Mouse (Mus musculus) limb, embryonic 14.5 days (tissue): ENCODE data around the gene Olfr819. TPM values are rescaled to one million over a fixed set of nuclear protein-coding genes. Genes with fewer than 3 reads are reported as not detected.
"Not testable (repeated sequence)": the region's sequence is repeated elsewhere in the genome, so short reads cannot be mapped to it uniquely, and the experiment has no call there.

Experiments used
- ATAC-seq: fragments of 200-750 bp; cut with Nextera tagmentation; 2 replicates; pipeline ENCODE4 v1.8.0; 2017; ENCODE audit warnings: low read depth, moderate number of reproducible peaks, moderate TSS enrichment; ENCODE audit not compliant: low FRiP score
- DNase-seq: peaks from one replicate; pipeline ENCODE4 v3.0.0-alpha.2; 2015; ENCODE audit warnings: low spot score
- H3K27ac ChIP-seq: fragments of 300-500 bp; sonication (generic); replicated peaks from 2 replicates; pipeline ENCODE4 v1.5.1; 2014; ENCODE audit warnings: low read depth, mild to moderate bottlenecking, low read length, moderate library complexity, mixed read lengths
- H3K27me3 ChIP-seq: fragments of 300-500 bp; sonication (generic); 2 replicates; pipeline ENCODE4 v1.6.1; 2014; ENCODE audit warnings: low read length, mixed read lengths; ENCODE audit not compliant: control insufficient read depth, insufficient read depth
- H3K36me3 ChIP-seq: fragments of 300-500 bp; sonication (generic); 2 replicates; pipeline ENCODE4 v1.6.1; 2014; ENCODE audit warnings: mild to moderate bottlenecking, low read length, moderate library complexity, mixed read lengths; ENCODE audit not compliant: control insufficient read depth, insufficient read depth
- H3K4me1 ChIP-seq: fragments of 300-500 bp; sonication (generic); 2 replicates; pipeline ENCODE4 v1.6.1; 2014; ENCODE audit warnings: antibody characterized with exemption, low read length, mixed read lengths; ENCODE audit not compliant: control insufficient read depth, insufficient read depth
- H3K4me2 ChIP-seq: fragments of 300-500 bp; sonication (generic); replicated peaks from 2 replicates; pipeline ENCODE4 v1.6.1; 2014; ENCODE audit warnings: low read depth, mild to moderate bottlenecking, low read length, moderate library complexity; ENCODE audit not compliant: severe bottlenecking
- H3K4me3 ChIP-seq: fragments of 300-500 bp; sonication (generic); replicated peaks from 2 replicates; pipeline ENCODE4 v1.5.1; 2014; ENCODE audit warnings: low read length
- H3K9ac ChIP-seq: fragments of 300-500 bp; sonication (generic); 2 replicates; pipeline ENCODE4 v1.6.1; 2014; ENCODE audit warnings: mild to moderate bottlenecking, low read depth, low read length, moderate library complexity; ENCODE audit not compliant: severe bottlenecking
- H3K9me3 ChIP-seq: fragments of 300-500 bp; sonication (generic); 2 replicates; pipeline ENCODE4 v1.6.1; 2016; ENCODE audit warnings: low read length; ENCODE audit not compliant: control insufficient read depth
- POLR2A ChIP-seq: fragments of 200-500 bp; IDR thresholded peaks from 2 replicates; pipeline ENCODE4 v1.8.0; 2012; ENCODE audit warnings: inconsistent platforms, mild to moderate bottlenecking, moderate library complexity, borderline replicate concordance; ENCODE audit not compliant: insufficient read depth, insufficient read length; ENCODE audit errors: extremely low read depth
- WGBS: fragments of 180-500 bp; shearing (Covaris S2); extraction: QIAGEN DNeasy Blood & Tissue Kit; methylation state at CpG from one replicate; pipeline ENCODE4 v1.1.7; 2014; 5-methylcytosine and 5-hydroxymethylcytosine counted together
- polyA plus RNA-seq, 2 experiments: library from polyadenylated mRNA; depleted of rRNA in 1 of 2; stranded (reverse) in 1 of 2; unstranded in 1 of 2; fragments of >200 nt; fragmentation: Nextera tagmentation in 1 of 2; extraction: Ambion mirVana in 1 of 2; gene quantifications; 2 replicates each; pipeline versions ENCODE4 v1.2.1 to v1.2.3; 2012 to 2014

Gene Olfr819
- polyA plus RNA-seq, 2 experiments: not detected

- not testable (repeated sequence) for ATAC-seq, H3K27ac ChIP-seq, H3K9ac ChIP-seq, H3K9me3 ChIP-seq, DNase-seq, H3K4me2 ChIP-seq, H3K36me3 ChIP-seq, H3K4me1 ChIP-seq, H3K27me3 ChIP-seq, H3K4me3 ChIP-seq
- WGBS: 91% methylated on average over 2 of the region's 3 CpGs
Observed at GRCm38 (mm10) chr10:129966232-129966631, 834 bp downstream of the Olfr819 start.

DNA sequence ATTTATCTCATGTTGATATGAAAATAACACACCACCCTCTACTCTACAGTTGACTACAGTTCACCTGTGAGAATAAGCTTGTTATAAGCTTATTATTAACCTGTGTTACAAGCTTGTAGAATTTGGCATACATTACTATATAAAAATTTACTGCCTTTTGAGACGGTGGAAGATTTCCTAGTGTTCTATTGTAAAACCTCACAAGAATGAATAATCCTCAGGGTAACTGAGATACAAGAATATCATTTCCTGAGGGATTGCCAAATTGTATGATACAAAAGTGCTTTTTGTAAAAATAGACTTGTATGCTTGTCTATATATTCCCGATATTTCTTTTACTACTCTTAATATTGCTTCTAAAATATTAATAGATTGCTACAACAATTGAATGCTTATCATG, 18.1 kb downstream of the Olfr819 start, which contains the start of gene Olfr818:
TSS of gene Olfr818 (minus strand) at position 101 of the 400 bp plus-strand sequence.
- H3K9ac ChIP-seq: no peak within 1 kb of the TSS
- no peak for TF ChIP-seq POLR2A
- 78% methylated on average over 2 of the region's 2 CpGs for WGBS
- ATAC-seq (no peak), DNase-seq (no peak)
- H3K9me3 ChIP-seq: no peaks in the 10 kb centered on the region
- no peak within 1 kb of the TSS for H3K4me2 ChIP-seq
- H3K4me3 ChIP-seq: no peak within 1 kb of the TSS
- no peaks in the 10 kb centered on the region for H3K36me3 ChIP-seq
- no peaks in the 10 kb centered on the region for H3K27me3 ChIP-seq
- H3K4me1 ChIP-seq: no peaks in the 10 kb centered on the region
- H3K27ac ChIP-seq: no peak within 1 kb of the TSS

DNA sequence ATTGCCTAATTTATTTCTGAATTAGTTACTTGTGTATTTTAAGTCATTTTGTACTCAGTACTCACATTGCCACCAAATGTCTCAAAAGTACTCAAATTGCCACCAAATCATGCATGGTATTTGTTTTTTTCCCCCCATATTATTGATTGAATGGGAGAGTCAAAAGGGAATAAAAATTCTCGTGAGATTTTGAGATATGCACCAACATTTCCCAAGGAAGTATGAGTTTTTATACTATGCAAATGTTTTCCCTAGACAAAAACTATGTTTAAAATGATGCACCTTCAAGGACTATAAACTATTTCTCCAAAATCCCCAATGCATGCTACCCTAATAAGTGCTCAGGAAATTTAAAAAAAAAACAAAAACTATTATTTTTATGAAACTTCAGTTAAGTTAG, 51.6 kb downstream of the Olfr819 start, which contains the start of gene Olfr816:
TSS of gene Olfr816 (minus strand) at position 101 of the 400 bp plus-strand sequence.
- TF ChIP-seq POLR2A: no peak
- no peak within 1 kb of the TSS for H3K27ac ChIP-seq
- no peak for ATAC-seq

More for the DNA sequence above, 51.6 kb downstream of the Olfr819 start, which contains the start of gene Olfr816:
- H3K4me3 ChIP-seq: no peak within 1 kb of the TSS
- DNase-seq: no peak
- H3K4me1 ChIP-seq: no peaks in the 10 kb centered on the region
- no peaks in the 10 kb centered on the region for H3K36me3 ChIP-seq
- no peak within 1 kb of the TSS for H3K4me2 ChIP-seq
- 65% methylated on average over 1 of the region's 1 CpGs for WGBS
- no peaks in the 10 kb centered on the region for H3K9me3 ChIP-seq
- H3K27me3 ChIP-seq: no peaks in the 10 kb centered on the region
- H3K9ac ChIP-seq: no peak within 1 kb of the TSS

Other genes with a start within 250 kb of the Olfr819 start
- not detected in 2 replicates for gene Olfr805, start 237.9 kb downstream of the Olfr819 start, polyA plus RNA-seq (2012; rRNA removed)
- gene Olfr805, start 237.9 kb downstream of the Olfr819 start, polyA plus RNA-seq (2014; fragmentation: Nextera tagmentation; extraction: Ambion mirVana): not detected in 2 replicates
- not detected in 2 replicates for gene Olfr806, start 225.3 kb downstream of the Olfr819 start, polyA plus RNA-seq (2012; rRNA removed)
- not detected in 2 replicates for gene Olfr806, start 225.3 kb downstream of the Olfr819 start, polyA plus RNA-seq (2014; fragmentation: Nextera tagmentation; extraction: Ambion mirVana)
- gene Olfr807, start 209.5 kb downstream of the Olfr819 start, polyA plus RNA-seq (2012; rRNA removed): not detected in 2 replicates
- not detected in 2 replicates for gene Olfr807, start 209.5 kb downstream of the Olfr819 start, polyA plus RNA-seq (2014; fragmentation: Nextera tagmentation; extraction: Ambion mirVana)
- not detected in 2 replicates for gene Olfr808, start 201.8 kb downstream of the Olfr819 start, polyA plus RNA-seq (2012; rRNA removed)
- not detected in 2 replicates for gene Olfr808, start 201.8 kb downstream of the Olfr819 start, polyA plus RNA-seq (2014; fragmentation: Nextera tagmentation; extraction: Ambion mirVana)
- not detected in 2 replicates for gene Olfr809, start 192.6 kb downstream of the Olfr819 start, polyA plus RNA-seq (2012; rRNA removed)
- not detected in 2 replicates for gene Olfr809, start 192.6 kb downstream of the Olfr819 start, polyA plus RNA-seq (2014; fragmentation: Nextera tagmentation; extraction: Ambion mirVana)
- not detected in 2 replicates for gene Olfr810, start 172.3 kb downstream of the Olfr819 start, polyA plus RNA-seq (2012; rRNA removed)
- not detected in 2 replicates for gene Olfr810, start 172.3 kb downstream of the Olfr819 start, polyA plus RNA-seq (2014; fragmentation: Nextera tagmentation; extraction: Ambion mirVana)
- gene Olfr811, start 162.9 kb downstream of the Olfr819 start, polyA plus RNA-seq (2012; rRNA removed): not detected in 2 replicates
- not detected in 2 replicates for gene Olfr811, start 162.9 kb downstream of the Olfr819 start, polyA plus RNA-seq (2014; fragmentation: Nextera tagmentation; extraction: Ambion mirVana)
- gene Olfr812, start 121.2 kb downstream of the Olfr819 start, polyA plus RNA-seq (2012; rRNA removed): not detected in 2 replicates
- not detected in 2 replicates for gene Olfr812, start 121.2 kb downstream of the Olfr819 start, polyA plus RNA-seq (2014; fragmentation: Nextera tagmentation; extraction: Ambion mirVana)
- gene Olfr813, start 111.9 kb downstream of the Olfr819 start, polyA plus RNA-seq (2012; rRNA removed): not detected in 2 replicates
- not detected in 2 replicates for gene Olfr813, start 111.9 kb downstream of the Olfr819 start, polyA plus RNA-seq (2014; fragmentation: Nextera tagmentation; extraction: Ambion mirVana)
- gene Olfr814, start 87.4 kb downstream of the Olfr819 start, polyA plus RNA-seq (2012; rRNA removed): not detected in 2 replicates
- gene Olfr814, start 87.4 kb downstream of the Olfr819 start, polyA plus RNA-seq (2014; fragmentation: Nextera tagmentation; extraction: Ambion mirVana): not detected in 2 replicates
- gene Olfr815, start 61.4 kb downstream of the Olfr819 start, polyA plus RNA-seq (2012; rRNA removed): not detected in 2 replicates
- gene Olfr815, start 61.4 kb downstream of the Olfr819 start, polyA plus RNA-seq (2014; fragmentation: Nextera tagmentation; extraction: Ambion mirVana): not detected in 2 replicates
- gene Olfr816, start 51.7 kb downstream of the Olfr819 start, polyA plus RNA-seq (2012; rRNA removed): not detected in 2 replicates
- not detected in 2 replicates for gene Olfr816, start 51.7 kb downstream of the Olfr819 start, polyA plus RNA-seq (2014; fragmentation: Nextera tagmentation; extraction: Ambion mirVana)
- not detected in 2 replicates for gene Olfr818, start 18.2 kb downstream of the Olfr819 start, polyA plus RNA-seq (2012; rRNA removed)
- not detected in 2 replicates for gene Olfr818, start 18.2 kb downstream of the Olfr819 start, polyA plus RNA-seq (2014; fragmentation: Nextera tagmentation; extraction: Ambion mirVana)
- not detected in 2 replicates for gene Olfr247, start 8.9 kb upstream of the Olfr819 start, polyA plus RNA-seq (2012; rRNA removed)
- not detected in 2 replicates for gene Olfr247, start 8.9 kb upstream of the Olfr819 start, polyA plus RNA-seq (2014; fragmentation: Nextera tagmentation; extraction: Ambion mirVana)
- gene Gm10310, start 17.8 kb upstream of the Olfr819 start, polyA plus RNA-seq (2012; rRNA removed): not detected in 2 replicates
- not detected in 2 replicates for gene Gm10310, start 17.8 kb upstream of the Olfr819 start, polyA plus RNA-seq (2014; fragmentation: Nextera tagmentation; extraction: Ambion mirVana)
- not detected in 2 replicates for gene Olfr820, start 45.4 kb upstream of the Olfr819 start, polyA plus RNA-seq (2012; rRNA removed)
- not detected in 2 replicates for gene Olfr820, start 45.4 kb upstream of the Olfr819 start, polyA plus RNA-seq (2014; fragmentation: Nextera tagmentation; extraction: Ambion mirVana)
- not detected in 2 replicates for gene Olfr821, start 63.1 kb upstream of the Olfr819 start, polyA plus RNA-seq (2012; rRNA removed)
- gene Olfr821, start 63.1 kb upstream of the Olfr819 start, polyA plus RNA-seq (2014; fragmentation: Nextera tagmentation; extraction: Ambion mirVana): not detected in 2 replicates
- not detected in 2 replicates for gene Olfr822, start 103.9 kb upstream of the Olfr819 start, polyA plus RNA-seq (2012; rRNA removed)
- gene Olfr822, start 103.9 kb upstream of the Olfr819 start, polyA plus RNA-seq (2014; fragmentation: Nextera tagmentation; extraction: Ambion mirVana): not detected in 2 replicates
- gene Olfr823, start 148.1 kb upstream of the Olfr819 start, polyA plus RNA-seq (2012; rRNA removed): not detected in 2 replicates
- not detected in 2 replicates for gene Olfr823, start 148.1 kb upstream of the Olfr819 start, polyA plus RNA-seq (2014; fragmentation: Nextera tagmentation; extraction: Ambion mirVana)
- gene Olfr824, start 162.7 kb upstream of the Olfr819 start, polyA plus RNA-seq (2012; rRNA removed): not detected in 2 replicates
- gene Olfr824, start 162.7 kb upstream of the Olfr819 start, polyA plus RNA-seq (2014; fragmentation: Nextera tagmentation; extraction: Ambion mirVana): not detected in 2 replicates
- not detected in 2 replicates for gene Olfr825, start 199.5 kb upstream of the Olfr819 start, polyA plus RNA-seq (2012; rRNA removed)
- not detected in 2 replicates for gene Olfr825, start 199.5 kb upstream of the Olfr819 start, polyA plus RNA-seq (2014; fragmentation: Nextera tagmentation; extraction: Ambion mirVana)
- not detected in 2 replicates for gene Olfr826, start 216.9 kb upstream of the Olfr819 start, polyA plus RNA-seq (2012; rRNA removed)
- not detected in 2 replicates for gene Olfr826, start 216.9 kb upstream of the Olfr819 start, polyA plus RNA-seq (2014; fragmentation: Nextera tagmentation; extraction: Ambion mirVana)
- not detected in 2 replicates for gene Olfr827, start 247.1 kb upstream of the Olfr819 start, polyA plus RNA-seq (2012; rRNA removed)
- gene Olfr827, start 247.1 kb upstream of the Olfr819 start, polyA plus RNA-seq (2014; fragmentation: Nextera tagmentation; extraction: Ambion mirVana): not detected in 2 replicates